Mouse (Mus musculus): ENCODE results near the gene Clec5a. TPM values are rescaled to one million over a fixed set of nuclear protein-coding genes. Genes with fewer than 3 reads are reported as not detected.
"Not testable (repeated sequence)": the region's sequence is repeated elsewhere in the genome, so short reads cannot be mapped to it uniquely, and the experiment has no call there.

Gene Clec5a
- polyA plus RNA-seq, 1 experiment = 0.06 TPM

- H3K27ac ChIP-seq (ENCODE audit: insufficient read depth, low read depth, low read length) = no peak overlapping the region
- TF ChIP-seq POLR2A (IDR thresholded peaks at IDR 0.05; ENCODE audit: low read depth, low read length) (no peak), CTCF (IDR thresholded peaks at IDR 0.05; ENCODE audit: extremely low read depth, insufficient read length, insufficient replicate concordance, low read depth, low read length) (no peak)
- H3K27me3 ChIP-seq (ENCODE audit: control insufficient read depth, insufficient read depth, low read length) = no peaks in the 10 kb centered on the region
- no peaks in the 10 kb centered on the region for H3K36me3 ChIP-seq (ENCODE audit: control insufficient read depth, insufficient read depth, low read length)
- H3K4me1 ChIP-seq (ENCODE audit: control insufficient read depth, insufficient read depth, insufficient read length, low read length) = no peaks in the 10 kb centered on the region
- H3K4me3 ChIP-seq (ENCODE audit: low read depth, low read length) = no peak overlapping the region
These were observed 21.8 kb upstream of the Clec5a start for GRCm38 (mm10) chr6:40607431-40607830.

- H3K36me3 ChIP-seq (ENCODE audit: control insufficient read depth, insufficient read depth, low read length); H3K27ac ChIP-seq (ENCODE audit: insufficient read depth, low read depth, low read length); H3K4me3 ChIP-seq (ENCODE audit: low read depth, low read length); H3K4me1 ChIP-seq (ENCODE audit: control insufficient read depth, insufficient read depth, insufficient read length, low read length); H3K27me3 ChIP-seq (ENCODE audit: control insufficient read depth, insufficient read depth, low read length): not testable (repeated sequence)
- WGBS = 52% methylated on average over 4 of the region's 4 CpGs
These were observed 12.9 kb upstream of the Clec5a start for GRCm38 (mm10) chr6:40598546-40598945.

GRCm38 (mm10) chr6:40594804-40595550 lies 9.4 kb upstream of the Clec5a start:
- H3K36me3 ChIP-seq (ENCODE audit: control insufficient read depth, insufficient read depth, low read length) = no peaks in the 10 kb centered on the region
- H3K27me3 ChIP-seq (ENCODE audit: control insufficient read depth, insufficient read depth, low read length) = no peaks in the 10 kb centered on the region
- TF ChIP-seq CTCF (IDR thresholded peaks at IDR 0.05; ENCODE audit: extremely low read depth, insufficient read length, insufficient replicate concordance, low read depth, low read length) (no peak), POLR2A (IDR thresholded peaks at IDR 0.05; ENCODE audit: low read depth, low read length) (no peak)
- no peak overlapping the region for H3K27ac ChIP-seq (ENCODE audit: insufficient read depth, low read depth, low read length)
- H3K4me3 ChIP-seq (ENCODE audit: low read depth, low read length) = no peak overlapping the region
- H3K4me1 ChIP-seq (ENCODE audit: control insufficient read depth, insufficient read depth, insufficient read length, low read length) = no peaks in the 10 kb centered on the region
- 56% methylated on average over 3 of the region's 3 CpGs for WGBS

GRCm38 (mm10) chr6:40588346-40588745 lies 2.7 kb upstream of the Clec5a start:
- TF ChIP-seq CTCF (IDR thresholded peaks at IDR 0.05; ENCODE audit: extremely low read depth, insufficient read length, insufficient replicate concordance, low read depth, low read length) (no peak), POLR2A (IDR thresholded peaks at IDR 0.05; ENCODE audit: low read depth, low read length) (no peak)
- H3K27ac ChIP-seq (ENCODE audit: insufficient read depth, low read depth, low read length) = no peak overlapping the region
- WGBS = 94% methylated on average over 2 of the region's 2 CpGs

GRCm38 (mm10) chr6:40584336-40584735 lies 1.3 kb downstream of the Clec5a start:
- Histone ChIP-seq H3K4me1 (ENCODE audit: control insufficient read depth, insufficient read depth, insufficient read length, low read length) (no peaks in the 10 kb centered on the region), H3K36me3 (ENCODE audit: control insufficient read depth, insufficient read depth, low read length) (no peaks in the 10 kb centered on the region), H3K27me3 (ENCODE audit: control insufficient read depth, insufficient read depth, low read length) (no peaks in the 10 kb centered on the region), H3K4me3 (ENCODE audit: low read depth, low read length) (no peak overlapping the region), H3K27ac (ENCODE audit: insufficient read depth, low read depth, low read length) (no peak overlapping the region)
- TF ChIP-seq CTCF (IDR thresholded peaks at IDR 0.05; ENCODE audit: extremely low read depth, insufficient read length, insufficient replicate concordance, low read depth, low read length) (no peak), POLR2A (IDR thresholded peaks at IDR 0.05; ENCODE audit: low read depth, low read length) (no peak)
- 74% methylated on average over 6 of the region's 6 CpGs for WGBS

More at GRCm38 (mm10) chr6:40588346-40588745, 2.7 kb upstream of the Clec5a start:
- H3K4me1 ChIP-seq (ENCODE audit: control insufficient read depth, insufficient read depth, insufficient read length, low read length) = no peaks in the 10 kb centered on the region
- H3K4me3 ChIP-seq (ENCODE audit: low read depth, low read length) = no peak overlapping the region
- H3K27me3 ChIP-seq (ENCODE audit: control insufficient read depth, insufficient read depth, low read length) = no peaks in the 10 kb centered on the region
- no peaks in the 10 kb centered on the region for H3K36me3 ChIP-seq (ENCODE audit: control insufficient read depth, insufficient read depth, low read length)

GRCm38 (mm10) chr6:40576305-40576704 lies 9.3 kb downstream of the Clec5a start:
- Histone ChIP-seq H3K4me1 (ENCODE audit: control insufficient read depth, insufficient read depth, insufficient read length, low read length) (no peaks in the 10 kb centered on the region), H3K27ac (ENCODE audit: insufficient read depth, low read depth, low read length) (no peak overlapping the region), H3K27me3 (ENCODE audit: control insufficient read depth, insufficient read depth, low read length) (no peaks in the 10 kb centered on the region), H3K4me3 (ENCODE audit: low read depth, low read length) (no peak overlapping the region), H3K36me3 (ENCODE audit: control insufficient read depth, insufficient read depth, low read length) (no peaks in the 10 kb centered on the region)
- WGBS = 56% methylated on average over 1 of the region's 1 CpGs
- TF ChIP-seq CTCF (IDR thresholded peaks at IDR 0.05; ENCODE audit: extremely low read depth, insufficient read length, insufficient replicate concordance, low read depth, low read length) (no peak), POLR2A (IDR thresholded peaks at IDR 0.05; ENCODE audit: low read depth, low read length) (no peak)

- WGBS = 72% methylated on average over 3 of the region's 3 CpGs
- TF ChIP-seq CTCF (IDR thresholded peaks at IDR 0.05; ENCODE audit: extremely low read depth, insufficient read length, insufficient replicate concordance, low read depth, low read length) (no peak), POLR2A (IDR thresholded peaks at IDR 0.05; ENCODE audit: low read depth, low read length) (no peak)
- Histone ChIP-seq H3K27ac (ENCODE audit: insufficient read depth, low read depth, low read length) (no peak overlapping the region), H3K27me3 (ENCODE audit: control insufficient read depth, insufficient read depth, low read length) (no peaks in the 10 kb centered on the region), H3K4me3 (ENCODE audit: low read depth, low read length) (no peak overlapping the region), H3K4me1 (ENCODE audit: control insufficient read depth, insufficient read depth, insufficient read length, low read length) (no peaks in the 10 kb centered on the region), H3K36me3 (ENCODE audit: control insufficient read depth, insufficient read depth, low read length) (no peaks in the 10 kb centered on the region)
These were observed 12.0 kb downstream of the Clec5a start for GRCm38 (mm10) chr6:40573618-40574017.

Measured in small intestine, adult 2 months (tissue).